Mouse (Mus musculus) kidney, adult 2 months (tissue): ENCODE results near the gene Hoxb4. TPM values are rescaled to one million over a fixed set of nuclear protein-coding genes. Genes with fewer than 3 reads are reported as not detected.
A peak's percentile ranks its signal among the peaks of the same experiment; 100 is the strongest.

ENCODE experiments used
- DNase-seq: peaks from one replicate; pipeline ENCODE4 v3.0.0; 2021
- H3K27ac ChIP-seq: fragments of 200-500 bp; 2 replicates; pipeline ENCODE4 v1.5.1; 2012; ENCODE audit warnings: low read depth, low read length, control low read depth, inconsistent platforms; ENCODE audit not compliant: insufficient read depth
- H3K27me3 ChIP-seq: fragments of 200-500 bp; replicated peaks from 2 replicates; pipeline ENCODE4 v1.6.1; 2012; ENCODE audit warnings: mild to moderate bottlenecking, moderate library complexity, low read length, inconsistent platforms; ENCODE audit not compliant: control insufficient read depth, insufficient read depth
- H3K36me3 ChIP-seq: fragments of 200-500 bp; 2 replicates; pipeline ENCODE4 v1.6.1; 2012; ENCODE audit warnings: mild to moderate bottlenecking, moderate library complexity, low read length, inconsistent platforms; ENCODE audit not compliant: control insufficient read depth, insufficient read depth
- H3K4me1 ChIP-seq: fragments of 200-500 bp; 2 replicates; pipeline ENCODE4 v1.6.1; 2011; ENCODE audit warnings: low read length; ENCODE audit not compliant: control insufficient read depth, insufficient read depth
- H3K4me3 ChIP-seq: fragments of 200-500 bp; 2 replicates; pipeline ENCODE4 v1.5.1; 2011; ENCODE audit warnings: mild to moderate bottlenecking, low read depth, low read length, control low read depth; ENCODE audit not compliant: insufficient read depth
- CTCF ChIP-seq: fragments of 200-500 bp; conservative IDR thresholded peaks from 2 replicates; pipeline ENCODE4 v1.5.1; 2011; ENCODE audit warnings: low read depth, mild to moderate bottlenecking, control low read depth, low read length, moderate library complexity, mixed read lengths; ENCODE audit not compliant: insufficient read depth, insufficient read length
- POLR2A ChIP-seq: fragments of 200-500 bp; IDR thresholded peaks from one replicate; pipeline ENCODE4 v1.6.1; 2011; ENCODE audit warnings: low read depth, low read length, control low read depth
- WGBS: fragments of 180-500 bp; shearing (Covaris S2); methylation state at CpG from one replicate; pipeline ENCODE4 v1.1.7; 2018; 5-methylcytosine and 5-hydroxymethylcytosine counted together
- polyA plus RNA-seq: library from polyadenylated mRNA; depleted of rRNA; stranded (reverse); fragments of >200 nt; gene quantifications from 2 replicates; pipeline ENCODE4 v1.2.3, GENCODE M21; 2012

Hoxb4 gene
- polyA plus RNA-seq, 1 experiment, result 12.6 TPM

DNA sequence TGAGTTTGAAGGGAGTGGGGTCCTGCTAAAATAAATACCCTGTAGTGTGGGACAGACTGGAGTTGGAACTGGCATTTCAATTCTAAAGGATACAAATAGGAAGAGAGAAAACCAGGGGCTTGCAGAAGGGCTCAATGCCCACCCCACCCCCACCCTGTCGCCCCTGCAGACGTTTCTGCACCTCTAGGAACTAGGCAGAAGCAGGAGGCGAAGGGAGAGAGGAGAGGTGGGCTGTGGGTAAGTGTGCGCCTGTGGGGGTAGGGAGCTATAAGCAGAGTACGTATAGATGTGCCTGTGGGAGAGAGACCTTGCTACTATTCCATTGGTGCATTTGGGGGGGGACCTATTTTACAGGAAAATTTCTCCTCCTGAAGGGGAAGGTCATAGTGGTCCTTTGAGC, 9.7 kb downstream of the Hoxb4 start:
- 65% methylated on average over 5 of the region's 5 CpGs for WGBS
- no peak overlapping the region for H3K4me3 ChIP-seq
- H3K4me1 ChIP-seq, result peaks cover 17% of the 10 kb centered on the region
- DNase-seq, result no peak
- no peak overlapping the region for H3K27ac ChIP-seq
- TF ChIP-seq CTCF (no peak), POLR2A (no peak)
- no peaks in the 10 kb centered on the region for H3K27me3 ChIP-seq
- H3K36me3 ChIP-seq, result no peaks in the 10 kb centered on the region; the same call in 1 of the 2 replicates

DNA sequence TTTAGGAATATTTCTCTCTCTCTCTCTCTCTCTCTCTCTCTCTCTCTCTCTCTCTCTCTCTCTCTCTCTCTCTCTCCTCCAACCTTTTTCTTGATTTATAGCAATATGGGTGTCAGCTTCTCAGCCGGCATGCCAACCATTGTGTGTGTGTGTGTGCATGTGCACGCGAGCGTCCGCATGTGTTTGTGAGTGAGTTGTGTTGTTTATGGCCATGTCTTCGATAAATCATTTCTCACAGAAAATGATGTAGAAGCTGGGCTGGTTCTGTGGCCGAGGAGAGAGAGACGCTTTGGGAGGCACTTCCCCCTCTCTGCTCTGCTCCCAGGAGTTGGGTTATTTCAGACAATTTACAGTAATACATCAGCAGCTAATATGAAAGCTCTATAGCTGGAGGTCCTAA, 10.5 kb downstream of the Hoxb4 start:
- H3K27ac ChIP-seq, result peak overlapping the region; percentile 39; the same call in 1 of the 2 replicates
- no peaks in the 10 kb centered on the region for H3K27me3 ChIP-seq
- H3K4me1 ChIP-seq, result peaks cover 18% of the 10 kb centered on the region
- WGBS, result 37% methylated on average over 8 of the region's 8 CpGs
- no peak overlapping the region for H3K4me3 ChIP-seq
- no peaks in the 10 kb centered on the region; the same call in 1 of the 2 replicates for H3K36me3 ChIP-seq
- DNase-seq, result no peak
- TF ChIP-seq POLR2A (no peak), CTCF (no peak)

DNA sequence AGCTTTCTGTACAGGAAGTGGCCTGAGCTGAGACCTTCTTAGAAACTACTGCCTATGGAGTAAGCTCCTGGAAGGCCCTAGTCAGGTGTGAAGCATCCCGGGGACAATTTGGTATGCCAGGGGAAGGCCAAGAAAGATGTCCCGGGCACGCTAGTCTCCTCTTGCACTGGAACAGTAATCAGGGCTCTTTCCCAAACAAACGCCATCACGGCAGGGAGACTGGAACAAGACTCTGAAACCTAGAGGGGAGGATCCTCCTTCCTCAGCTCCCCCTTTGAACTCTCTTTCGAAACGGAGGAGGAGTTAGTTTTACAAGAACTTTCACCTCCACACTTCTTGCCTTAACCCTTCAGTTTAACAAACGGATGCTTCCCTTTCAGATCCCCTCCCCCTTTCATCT, 14.0 kb downstream of the Hoxb4 start:
- TF ChIP-seq POLR2A, result no peak
- no peak for TF ChIP-seq CTCF
- Histone ChIP-seq H3K27me3 (no peaks in the 10 kb centered on the region), H3K36me3 (no peaks in the 10 kb centered on the region; the same call in 1 of the 2 replicates), H3K27ac (peak overlapping the region; percentile 51; the same call in 1 of the 2 replicates), H3K4me1 (peaks cover 43% of the 10 kb centered on the region), H3K4me3 (no peak overlapping the region)
- no peak for DNase-seq
- 25% methylated on average over 8 of the region's 8 CpGs for WGBS

DNA sequence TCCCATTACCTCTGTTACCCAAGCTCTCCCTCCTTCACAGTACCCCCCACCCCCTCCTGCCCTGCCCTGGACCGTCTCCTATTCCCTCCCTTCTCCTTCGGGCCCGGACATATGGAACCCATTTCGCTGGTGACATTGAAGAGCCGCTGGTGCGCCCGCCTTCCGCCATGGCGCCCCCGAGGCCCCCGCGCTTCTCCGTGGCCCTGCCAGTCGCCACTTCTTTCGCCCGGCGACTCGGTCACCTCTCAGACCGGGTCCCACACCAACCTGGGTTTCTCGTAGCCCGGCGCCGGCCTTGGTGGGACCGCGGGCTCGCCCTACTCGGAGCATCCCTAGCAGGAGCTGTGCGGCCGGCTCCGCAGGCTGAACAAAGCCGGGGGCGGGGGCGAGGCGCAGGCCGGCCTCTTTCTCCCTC, 14.6 kb downstream of the Hoxb4 start:
- Histone ChIP-seq H3K4me1 (peaks cover 47% of the 10 kb centered on the region), H3K36me3 (no peaks in the 10 kb centered on the region), H3K27me3 (no peaks in the 10 kb centered on the region), H3K4me3 (no peak overlapping the region), H3K27ac (peak overlapping the region; percentile 14; the same call in 1 of the 2 replicates)
- DNase-seq, result no peak
- TF ChIP-seq CTCF (no peak), POLR2A (no peak)
- WGBS, result 39% methylated on average over 35 of the region's 35 CpGs

DNA sequence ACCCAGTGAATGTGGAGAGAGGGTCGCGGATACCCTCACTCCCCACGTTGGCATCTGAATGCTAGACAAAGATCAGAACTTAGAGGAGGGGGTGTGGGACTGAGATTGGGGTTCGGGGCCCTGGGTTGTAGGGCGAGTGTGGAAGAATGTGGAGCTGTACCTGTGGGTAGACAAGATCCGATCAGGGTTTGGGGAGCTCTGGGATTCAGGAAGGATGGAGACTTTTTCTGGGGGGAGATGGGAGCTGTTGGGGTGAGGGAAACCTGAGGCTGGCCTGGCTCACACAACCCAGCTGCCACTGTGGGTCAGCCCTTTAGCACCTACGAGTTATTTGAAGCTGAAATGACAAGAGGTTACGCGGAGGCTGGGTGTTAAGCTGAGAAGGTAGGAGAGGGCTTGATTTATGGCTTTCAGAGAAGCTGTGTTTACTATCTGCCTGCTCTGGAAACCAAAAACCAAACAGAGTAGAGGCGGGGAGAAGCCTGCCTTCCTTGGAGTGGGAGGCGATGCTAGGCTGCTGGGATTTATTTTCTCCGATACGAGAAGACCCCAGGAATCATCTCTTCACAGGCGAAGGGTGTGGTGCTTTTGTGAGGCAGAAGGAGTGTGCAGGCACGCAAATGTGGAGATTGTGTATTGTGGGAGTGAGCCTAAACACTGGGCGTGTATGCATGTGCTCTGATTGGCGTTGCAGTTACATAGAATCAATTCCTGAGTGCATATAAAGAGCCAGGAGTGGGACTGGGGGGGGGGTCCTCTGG, 15.4 kb downstream of the Hoxb4 start:
- Histone ChIP-seq H3K4me3 (no peak overlapping the region), H3K36me3 (no peaks in the 10 kb centered on the region), H3K27ac (peak overlapping the region; percentile 14), H3K4me1 (peaks cover 51% of the 10 kb centered on the region), H3K27me3 (no peaks in the 10 kb centered on the region)
- TF ChIP-seq CTCF (no peak), POLR2A (no peak)
- 48% methylated on average over 17 of the region's 17 CpGs for WGBS
- no peak for DNase-seq

DNA sequence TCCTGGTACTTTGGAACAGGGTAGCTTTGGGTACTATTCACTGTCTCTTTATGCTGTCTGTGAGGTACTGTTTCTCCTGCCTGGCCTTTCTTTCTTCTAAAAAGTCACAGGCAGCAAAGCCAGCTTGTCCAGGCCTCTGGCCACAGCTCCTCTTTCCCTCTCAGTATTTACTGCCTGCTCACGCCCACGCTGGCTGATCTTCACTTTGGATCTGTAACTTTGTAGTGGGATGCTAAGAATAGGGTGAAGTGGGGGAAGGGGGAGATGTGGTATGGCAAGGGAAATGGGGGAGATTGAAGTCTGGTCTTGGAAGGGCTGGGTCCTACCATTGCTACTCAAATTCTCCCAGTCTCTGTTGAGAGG, 15.9 kb downstream of the Hoxb4 start:
- peak overlapping the region; percentile 14; the same call in 1 of the 2 replicates for H3K27ac ChIP-seq
- H3K4me1 ChIP-seq, result peaks cover 56% of the 10 kb centered on the region
- H3K4me3 ChIP-seq, result no peak overlapping the region
- no peaks in the 10 kb centered on the region for H3K27me3 ChIP-seq
- no peak for DNase-seq
- H3K36me3 ChIP-seq, result no peaks in the 10 kb centered on the region
- TF ChIP-seq POLR2A, result no peak
- no peak for TF ChIP-seq CTCF
- WGBS, result 43% methylated on average over 2 of the region's 2 CpGs

DNA sequence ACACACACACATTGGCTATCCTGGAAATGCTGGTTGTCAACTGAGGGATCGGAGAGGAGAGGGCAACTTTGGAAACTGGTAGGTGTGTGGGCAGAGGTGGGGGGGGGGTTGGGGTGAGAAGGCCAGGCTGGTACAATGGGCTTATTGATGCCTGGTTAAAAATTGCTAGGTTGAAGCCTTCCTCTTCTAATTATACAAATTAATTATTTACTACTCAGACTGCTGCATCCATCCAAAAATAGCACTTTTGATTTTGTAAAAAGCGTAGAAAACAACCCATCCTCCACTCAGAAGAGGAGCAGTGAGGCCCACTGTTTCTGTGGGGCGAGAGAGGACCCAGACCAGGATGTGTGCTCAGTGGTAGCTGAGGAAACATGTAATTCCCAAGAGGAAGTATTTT, 16.9 kb downstream of the Hoxb4 start:
- Histone ChIP-seq H3K36me3 (no peaks in the 10 kb centered on the region), H3K27me3 (no peaks in the 10 kb centered on the region), H3K4me1 (peaks cover 64% of the 10 kb centered on the region), H3K4me3 (no peak overlapping the region), H3K27ac (peak overlapping the region; percentile 83)
- WGBS, result 23% methylated on average over 3 of the region's 3 CpGs
- TF ChIP-seq POLR2A (no peak), CTCF (no peak)
- peak; percentile 66 for DNase-seq
